27 mouse cellular contexts compared by ENCODE assay signal in the genomic region with DNA sequence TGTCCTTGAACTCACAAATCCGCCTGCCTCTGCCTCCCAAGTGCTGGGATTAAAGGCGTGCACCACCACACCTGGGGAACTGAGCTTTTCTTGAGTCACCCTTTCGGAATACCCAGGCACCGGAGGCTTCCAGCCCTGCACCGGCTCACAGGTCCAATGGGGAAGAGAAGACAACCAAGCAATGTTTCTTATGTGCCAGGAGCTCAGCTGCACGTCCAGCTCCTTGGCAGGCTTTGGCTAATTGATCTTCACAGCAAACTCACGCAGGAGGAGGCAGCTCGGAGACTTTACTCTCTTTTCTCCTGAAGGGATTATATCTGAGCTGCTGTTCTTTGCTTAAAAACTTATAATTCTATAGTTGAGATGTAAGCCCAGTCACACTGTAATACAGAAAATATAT.
DNase-seq lines count a peak whose midpoint lies in the region; ATAC-seq lines count a peak whose summit lies in the region.
"Had no signal": no experiment of that assay in that cellular context is flagged by ENCODE, and none has a peak within 500 bp of the region (broad histone marks: within the 10 kb centered on the region; RNA-seq: fewer than 3 reads in every experiment).

No protein-coding gene starts in this region.

- 68% methylated on average over 8 of the region's 8 CpGs for WGBS in embryonic facial prominence, embryonic 13.5 days
- 81% methylated on average over 8 of the region's 8 CpGs for WGBS in embryonic facial prominence, embryonic 10.5 days

- H3K27me3 ChIP-seq in embryonic facial prominence, embryonic 13.5 days = no peaks in the 10 kb centered on the region
- no peaks in the 10 kb centered on the region for H3K27me3 ChIP-seq in embryonic facial prominence, embryonic 10.5 days (replicated peaks; ENCODE audit: low read depth, poor library complexity, severe bottlenecking)
- H3K27me3 ChIP-seq: CH12.LX; embryonic facial prominence, embryonic 15.5 days; heart, embryonic 12.5 days; heart, embryonic 15.5 days; hindbrain, embryonic 15.5 days; intestine, embryonic 15.5 days had no signal

- no peak for ATAC-seq in embryonic facial prominence, embryonic 13.5 days (ENCODE audit: insufficient number of reproducible peaks, insufficient read depth, low FRiP score, low TSS enrichment, low read depth)
- ATAC-seq: forebrain, embryonic 14.5 days; forebrain, postnatal 0 days; intestine, embryonic 15.5 days; Patski had no signal

- no peaks in the 10 kb centered on the region for H3K9me3 ChIP-seq in embryonic facial prominence, embryonic 13.5 days
- H3K9me3 ChIP-seq in embryonic facial prominence, embryonic 10.5 days = no peaks in the 10 kb centered on the region
- H3K9me3 ChIP-seq: embryonic facial prominence, embryonic 15.5 days; heart, embryonic 12.5 days; heart, embryonic 15.5 days; hindbrain, embryonic 15.5 days; intestine, embryonic 15.5 days had no signal

- no peak overlapping the region for H3K9ac ChIP-seq in embryonic facial prominence, embryonic 13.5 days
- H3K9ac ChIP-seq: embryonic facial prominence, embryonic 15.5 days; forebrain, postnatal 0 days; heart, embryonic 12.5 days; heart, embryonic 15.5 days; hindbrain, embryonic 15.5 days; intestine, embryonic 15.5 days had no signal

- H3K27ac ChIP-seq in embryonic facial prominence, embryonic 13.5 days = peak overlapping the region; percentile 55; the same call in 1 of the 2 replicates
- no peak overlapping the region for H3K27ac ChIP-seq in embryonic facial prominence, embryonic 10.5 days (replicated peaks)
- H3K27ac ChIP-seq: gastrocnemius, adult 2 months; heart, embryonic 15.5 days; hindbrain, embryonic 15.5 days; intestine, embryonic 15.5 days had no signal

- DNase-seq in cerebellum, postnatal 10 days = peak; percentile 57 to 75
- DNase-seq in cerebellum, postnatal 4 days (ENCODE audit: low spot score in 2 of 2) = no peak
- no peak for DNase-seq in embryonic facial prominence, embryonic 10.5 days (ENCODE audit: low spot score)
- DNase-seq in left cerebral cortex, postnatal 4 days = peak; percentile 36
- no peak for DNase-seq in left cerebral cortex, adult 18-20 months (ENCODE audit: low spot score in 2 of 2)
- DNase-seq: adrenal gland, postnatal 10 days; adrenal gland, postnatal 36 days; B cell, adult 2 months; cerebellum, adult 9-10 months; embryo, embryonic 11 days; forebrain, postnatal 0 days; gastrocnemius, adult 2 months; gastrocnemius, postnatal 14 days; heart, adult 18-20 months; heart, postnatal 10 days; heart, postnatal 36 days; kidney, adult 11 months had no signal

- H3K4me1 ChIP-seq in embryonic facial prominence, embryonic 13.5 days = peaks cover 22% of the 10 kb centered on the region
- H3K4me1 ChIP-seq in embryonic facial prominence, embryonic 10.5 days = peaks cover 12% of the 10 kb centered on the region
- H3K4me1 ChIP-seq: heart, embryonic 15.5 days; hindbrain, embryonic 15.5 days; intestine, embryonic 15.5 days had no signal

- no peak overlapping the region for H3K4me2 ChIP-seq in embryonic facial prominence, embryonic 13.5 days
- H3K4me2 ChIP-seq: embryonic facial prominence, embryonic 15.5 days; heart, embryonic 12.5 days; heart, embryonic 15.5 days; hindbrain, embryonic 15.5 days; intestine, embryonic 15.5 days had no signal

- H3K4me3 ChIP-seq in embryonic facial prominence, embryonic 13.5 days = no peak overlapping the region
- H3K4me3 ChIP-seq in embryonic facial prominence, embryonic 10.5 days = no peak overlapping the region
- H3K4me3 ChIP-seq: embryonic facial prominence, embryonic 15.5 days; gastrocnemius, adult 2 months; heart, embryonic 12.5 days; heart, embryonic 15.5 days; hindbrain, embryonic 15.5 days; intestine, embryonic 15.5 days had no signal

- H3K36me3 ChIP-seq in embryonic facial prominence, embryonic 13.5 days = no peaks in the 10 kb centered on the region
- H3K36me3 ChIP-seq in embryonic facial prominence, embryonic 10.5 days (replicated peaks) = no peaks in the 10 kb centered on the region
- H3K36me3 ChIP-seq: embryonic facial prominence, embryonic 15.5 days; G1E; heart, embryonic 15.5 days; hindbrain, embryonic 15.5 days; intestine, embryonic 15.5 days had no signal

- intact Hi-C loops in left cerebral cortex, postnatal 4 days (cut with DNase I) = no loop called here

Comparison
In these comparisons a context has a peak if more than half of its experiments do, and no peak if none do; other contexts are left out.
1. DNase-seq: peak in cerebellum, postnatal 10 days (2 of 2) and left cerebral cortex, postnatal 4 days (single experiment); none in cerebellum, postnatal 4 days (0 of 2), embryonic facial prominence, embryonic 10.5 days (single experiment) and left cerebral cortex, adult 18-20 months (0 of 2).